Mouse (Mus musculus): Measurements from ENCODE around the gene Gm13288. TPM values are rescaled to one million over a fixed set of nuclear protein-coding genes. Genes with fewer than 3 reads are reported as not detected.
"Not testable (repeated sequence)": the region's sequence is repeated elsewhere in the genome, so short reads cannot be mapped to it uniquely, and the experiment has no call there.

The Gm13288 gene
- 0.07 TPM in 1 of 2 replicates, not detected in the other for total RNA-seq (2015)
- 0.07 and 0.12 TPM in 2 replicates for total RNA-seq (2017)

- ATAC-seq (replicated peaks; ENCODE audit: poor library complexity) = not testable (repeated sequence)
These were observed at the start of gene Gm13288 for GRCm38 (mm10) chr4:88805231-88805630. TSS of gene Gm13288 (plus strand) at chr4:88805531.

GRCm38 (mm10) chr4:88756581-88757513 lies 48.5 kb upstream of the Gm13288 start:
- ATAC-seq (replicated peaks; ENCODE audit: poor library complexity) = not testable (repeated sequence)

GRCm38 (mm10) chr4:88757628-88758031 lies 47.7 kb upstream of the Gm13288 start:
- peak; percentile 100 for ATAC-seq (replicated peaks; ENCODE audit: poor library complexity)

- not testable (repeated sequence) for ATAC-seq (replicated peaks; ENCODE audit: poor library complexity)
These were observed 46.6 kb upstream of the Gm13288 start for GRCm38 (mm10) chr4:88758751-88759150.

- ATAC-seq (replicated peaks; ENCODE audit: poor library complexity) = not testable (repeated sequence)
These were observed 45.6 kb upstream of the Gm13288 start, which contains the start of gene Gm13283 for GRCm38 (mm10) chr4:88759610-88760268. TSS of gene Gm13283 (plus strand) at chr4:88760119.

- not testable (repeated sequence) for ATAC-seq (replicated peaks; ENCODE audit: poor library complexity)
These were observed 44.9 kb upstream of the Gm13288 start for GRCm38 (mm10) chr4:88760431-88760830.

- ATAC-seq (replicated peaks; ENCODE audit: poor library complexity) = not testable (repeated sequence)
These were observed 43.6 kb upstream of the Gm13288 start for GRCm38 (mm10) chr4:88761776-88762175.

GRCm38 (mm10) chr4:88762341-88762740 lies 43.0 kb upstream of the Gm13288 start:
- ATAC-seq (replicated peaks; ENCODE audit: poor library complexity) = not testable (repeated sequence)

GRCm38 (mm10) chr4:88763384-88764018 lies 41.8 kb upstream of the Gm13288 start:
- ATAC-seq (replicated peaks; ENCODE audit: poor library complexity) = peak; percentile 83

- ATAC-seq (replicated peaks; ENCODE audit: poor library complexity) = not testable (repeated sequence)
These were observed 31.8 kb upstream of the Gm13288 start, which contains the start of gene Gm13290 for GRCm38 (mm10) chr4:88773534-88773933. TSS of gene Gm13290 (plus strand) at chr4:88773834.

- ATAC-seq (replicated peaks; ENCODE audit: poor library complexity) = not testable (repeated sequence)
These were observed 28.7 kb upstream of the Gm13288 start, which contains the start of gene Gm13289 for GRCm38 (mm10) chr4:88776622-88777021. TSS of gene Gm13289 (plus strand) at chr4:88776922.

- ATAC-seq (replicated peaks; ENCODE audit: poor library complexity) = not testable (repeated sequence)
These were observed 25.8 kb upstream of the Gm13288 start, which contains the start of gene Gm13272 for GRCm38 (mm10) chr4:88779550-88779949. TSS of gene Gm13272 (plus strand) at chr4:88779850.

- ATAC-seq (replicated peaks; ENCODE audit: poor library complexity) = not testable (repeated sequence)
These were observed 25.0 kb upstream of the Gm13288 start for GRCm38 (mm10) chr4:88780320-88780719.

- not testable (repeated sequence) for ATAC-seq (replicated peaks; ENCODE audit: poor library complexity)
These were observed 23.5 kb upstream of the Gm13288 start, which contains the start of gene Ifnz for GRCm38 (mm10) chr4:88781831-88782230. TSS of gene Ifnz (plus strand) at chr4:88782131.

GRCm38 (mm10) chr4:88782335-88782734 lies 23.0 kb upstream of the Gm13288 start:
- ATAC-seq (replicated peaks; ENCODE audit: poor library complexity) = not testable (repeated sequence)

- ATAC-seq (replicated peaks; ENCODE audit: poor library complexity) = not testable (repeated sequence)
These were observed 19.9 kb upstream of the Gm13288 start, which contains the start of gene Gm13276 for GRCm38 (mm10) chr4:88785409-88785808. TSS of gene Gm13276 (plus strand) at chr4:88785709.

GRCm38 (mm10) chr4:88788402-88788801 lies 16.9 kb upstream of the Gm13288 start, which contains the start of gene Gm13277:
TSS of gene Gm13277 (plus strand) at chr4:88788632.
- ATAC-seq (replicated peaks; ENCODE audit: poor library complexity) = not testable (repeated sequence)

GRCm38 (mm10) chr4:88791250-88791649 lies 14.1 kb upstream of the Gm13288 start, which contains the start of gene Gm13278:
TSS of gene Gm13278 (plus strand) at chr4:88791550.
- ATAC-seq (replicated peaks; ENCODE audit: poor library complexity) = not testable (repeated sequence)

- not testable (repeated sequence) for ATAC-seq (replicated peaks; ENCODE audit: poor library complexity)
These were observed 11.2 kb upstream of the Gm13288 start, which contains the start of gene Gm13275 for GRCm38 (mm10) chr4:88793936-88794675. TSS of gene Gm13275 (plus strand) at chr4:88794487.
